Mouse (Mus musculus): ENCODE data around the gene Mblac2. TPM values are rescaled to one million over a fixed set of nuclear protein-coding genes. Genes with fewer than 3 reads are reported as not detected.

Gene Mblac2
- polyA plus RNA-seq, 1 experiment: not detected

DNA sequence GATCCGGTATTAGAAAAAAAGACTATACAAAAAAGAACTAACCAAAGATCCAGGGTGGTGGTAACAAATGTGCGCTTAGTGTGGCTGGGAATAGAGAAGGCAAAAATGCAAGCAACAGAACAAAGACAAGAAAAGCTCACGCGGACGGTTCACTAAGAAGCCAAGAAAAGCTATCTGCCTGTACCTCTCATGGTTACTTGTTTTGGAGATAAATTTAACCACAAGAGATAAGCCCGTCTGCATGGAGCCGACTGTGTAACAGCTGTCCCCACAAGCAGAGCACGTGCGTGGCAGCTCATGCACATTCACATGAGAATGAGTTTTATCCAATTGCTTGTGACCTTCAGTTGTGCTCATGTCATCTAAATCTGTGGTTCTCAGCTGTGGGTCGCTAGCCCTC lies 20.7 kb upstream of the Mblac2 start:
- Histone ChIP-seq H3K36me3 (ENCODE audit: control insufficient read depth) (peaks cover 50% of the 10 kb centered on the region), H3K27me3 (ENCODE audit: control insufficient read depth) (no peaks in the 10 kb centered on the region), H3K4me1 (ENCODE audit: control insufficient read depth) (peaks cover 39% of the 10 kb centered on the region), H3K4me3 (replicated peaks) (peak overlapping the region; percentile 35), H3K9me3 (ENCODE audit: control insufficient read depth, low read length) (peaks cover 3% of the 10 kb centered on the region)
- TF ChIP-seq GATA1 (IDR thresholded peaks at IDR 0.05; ENCODE audit: low read length) (no peak), TAL1 (IDR thresholded peaks at IDR 0.05; ENCODE audit: low read length) (no peak)

GRCm38 (mm10) chr13:81691606-81692005 lies 19.5 kb upstream of the Mblac2 start:
- H3K27me3 ChIP-seq (ENCODE audit: control insufficient read depth): no peaks in the 10 kb centered on the region
- H3K4me1 ChIP-seq (ENCODE audit: control insufficient read depth): peaks cover 41% of the 10 kb centered on the region
- TF ChIP-seq GATA1 (IDR thresholded peaks at IDR 0.05; ENCODE audit: low read length) (no peak), TAL1 (IDR thresholded peaks at IDR 0.05; ENCODE audit: low read length) (no peak)
- H3K4me3 ChIP-seq (replicated peaks): no peak overlapping the region
- peaks cover 47% of the 10 kb centered on the region for H3K36me3 ChIP-seq (ENCODE audit: control insufficient read depth)
- peaks cover 3% of the 10 kb centered on the region for H3K9me3 ChIP-seq (ENCODE audit: control insufficient read depth, low read length)

DNA sequence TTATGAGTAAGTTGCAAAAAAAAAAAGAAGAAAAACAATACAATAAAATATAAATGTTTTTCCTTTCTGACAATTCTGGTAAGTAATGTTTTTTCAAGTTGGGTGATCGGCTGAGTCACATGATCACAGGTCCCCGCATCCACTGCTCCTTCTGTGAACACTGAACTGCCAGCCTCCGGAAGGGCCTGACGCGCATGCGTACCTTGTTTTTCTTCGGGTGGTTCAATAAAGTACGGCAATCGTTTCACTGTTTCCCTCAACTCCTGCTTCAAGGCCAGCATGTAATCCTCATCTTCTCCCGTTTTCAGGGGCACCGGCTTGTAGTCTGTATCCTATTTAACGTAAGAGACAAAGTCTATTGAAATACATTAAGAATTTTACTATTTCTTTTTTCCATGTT lies 16.7 kb upstream of the Mblac2 start:
- TF ChIP-seq TAL1 (IDR thresholded peaks at IDR 0.05; ENCODE audit: low read length) (no peak), GATA1 (IDR thresholded peaks at IDR 0.05; ENCODE audit: low read length) (no peak)
- Histone ChIP-seq H3K9me3 (ENCODE audit: control insufficient read depth, low read length) (peaks cover 3% of the 10 kb centered on the region), H3K36me3 (ENCODE audit: control insufficient read depth) (peaks cover 48% of the 10 kb centered on the region), H3K4me3 (replicated peaks) (no peak overlapping the region), H3K4me1 (ENCODE audit: control insufficient read depth) (peaks cover 38% of the 10 kb centered on the region), H3K27me3 (ENCODE audit: control insufficient read depth) (no peaks in the 10 kb centered on the region)

- Histone ChIP-seq H3K9me3 (ENCODE audit: control insufficient read depth, low read length) (no peaks in the 10 kb centered on the region), H3K4me3 (replicated peaks) (no peak overlapping the region), H3K4me1 (ENCODE audit: control insufficient read depth) (peaks cover 17% of the 10 kb centered on the region), H3K36me3 (ENCODE audit: control insufficient read depth) (peaks cover 30% of the 10 kb centered on the region), H3K27me3 (ENCODE audit: control insufficient read depth) (no peaks in the 10 kb centered on the region)
- no peak for TF ChIP-seq GATA1 (IDR thresholded peaks at IDR 0.05; ENCODE audit: low read length)
- TF ChIP-seq TAL1 (IDR thresholded peaks at IDR 0.05; ENCODE audit: low read length): no peak
Measured at GRCm38 (mm10) chr13:81703148-81703547, 8.0 kb upstream of the Mblac2 start.

GRCm38 (mm10) chr13:81703621-81704020 lies 7.5 kb upstream of the Mblac2 start:
- Histone ChIP-seq H3K4me1 (ENCODE audit: control insufficient read depth) (peaks cover 20% of the 10 kb centered on the region), H3K36me3 (ENCODE audit: control insufficient read depth) (peaks cover 31% of the 10 kb centered on the region), H3K9me3 (ENCODE audit: control insufficient read depth, low read length) (no peaks in the 10 kb centered on the region), H3K27me3 (ENCODE audit: control insufficient read depth) (no peaks in the 10 kb centered on the region), H3K4me3 (replicated peaks) (no peak overlapping the region)
- TF ChIP-seq TAL1 (IDR thresholded peaks at IDR 0.05; ENCODE audit: low read length) (no peak), GATA1 (IDR thresholded peaks at IDR 0.05; ENCODE audit: low read length) (no peak)

GRCm38 (mm10) chr13:81706311-81706710 lies 4.8 kb upstream of the Mblac2 start:
- no peak for TF ChIP-seq GATA1 (IDR thresholded peaks at IDR 0.05; ENCODE audit: low read length)
- Histone ChIP-seq H3K4me3 (replicated peaks) (no peak overlapping the region), H3K27me3 (ENCODE audit: control insufficient read depth) (no peaks in the 10 kb centered on the region), H3K9me3 (ENCODE audit: control insufficient read depth, low read length) (no peaks in the 10 kb centered on the region), H3K4me1 (ENCODE audit: control insufficient read depth) (peaks cover 35% of the 10 kb centered on the region), H3K36me3 (ENCODE audit: control insufficient read depth) (peaks cover 13% of the 10 kb centered on the region)

GRCm38 (mm10) chr13:81709805-81710204 lies 1.3 kb upstream of the Mblac2 start:
- Histone ChIP-seq H3K9me3 (ENCODE audit: control insufficient read depth, low read length) (no peaks in the 10 kb centered on the region), H3K4me3 (replicated peaks) (peak overlapping the region; percentile 89), H3K4me1 (ENCODE audit: control insufficient read depth) (peaks cover 53% of the 10 kb centered on the region), H3K36me3 (ENCODE audit: control insufficient read depth) (peaks cover 4% of the 10 kb centered on the region), H3K27me3 (ENCODE audit: control insufficient read depth) (no peaks in the 10 kb centered on the region)
- TF ChIP-seq TAL1 (IDR thresholded peaks at IDR 0.05; ENCODE audit: low read length): no peak
- no peak for TF ChIP-seq GATA1 (IDR thresholded peaks at IDR 0.05; ENCODE audit: low read length)

DNA sequence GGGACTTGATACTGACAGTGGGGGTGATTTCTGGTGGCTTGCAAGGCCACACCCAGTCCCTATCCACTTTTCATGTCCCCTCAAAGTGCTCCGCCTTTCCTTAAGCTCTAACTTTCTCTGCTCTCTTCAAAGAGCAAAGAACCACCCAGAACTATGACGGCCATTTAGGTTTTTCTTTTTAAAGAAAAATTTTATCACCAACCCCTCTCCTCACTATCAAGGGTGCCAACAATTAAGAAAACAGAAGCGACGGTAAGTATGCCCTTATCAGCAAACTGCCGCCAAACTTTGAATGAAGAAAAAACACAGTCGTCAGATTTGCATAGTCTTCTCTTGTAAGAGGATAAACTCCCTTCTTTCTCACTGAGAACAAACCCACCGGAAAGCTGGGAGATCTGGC lies 875 bp upstream of the Mblac2 start:
- Histone ChIP-seq H3K36me3 (ENCODE audit: control insufficient read depth) (peaks cover 4% of the 10 kb centered on the region), H3K4me3 (replicated peaks) (peak overlapping the region; percentile 89), H3K27me3 (ENCODE audit: control insufficient read depth) (no peaks in the 10 kb centered on the region), H3K4me1 (ENCODE audit: control insufficient read depth) (peaks cover 53% of the 10 kb centered on the region), H3K9me3 (ENCODE audit: control insufficient read depth, low read length) (no peaks in the 10 kb centered on the region)
- TF ChIP-seq GATA1 (IDR thresholded peaks at IDR 0.05; ENCODE audit: low read length): no peak
- TF ChIP-seq TAL1 (IDR thresholded peaks at IDR 0.05; ENCODE audit: low read length): no peak

- Histone ChIP-seq H3K9me3 (ENCODE audit: control insufficient read depth, low read length) (no peaks in the 10 kb centered on the region), H3K4me3 (replicated peaks) (peak overlapping the region; percentile 89), H3K36me3 (ENCODE audit: control insufficient read depth) (peaks cover 4% of the 10 kb centered on the region), H3K4me1 (ENCODE audit: control insufficient read depth) (peaks cover 51% of the 10 kb centered on the region), H3K27me3 (ENCODE audit: control insufficient read depth) (no peaks in the 10 kb centered on the region)
- TF ChIP-seq GATA1 (IDR thresholded peaks at IDR 0.05; ENCODE audit: low read length) (no peak), TAL1 (IDR thresholded peaks at IDR 0.05; ENCODE audit: low read length) (no peak)
Measured at GRCm38 (mm10) chr13:81711546-81712371, 618 bp downstream of the Mblac2 start.

All from erythroblast, embryonic 14.5 days (primary cell).